ENCODE assay signal across 31 mouse cellular contexts in the genomic region with DNA sequence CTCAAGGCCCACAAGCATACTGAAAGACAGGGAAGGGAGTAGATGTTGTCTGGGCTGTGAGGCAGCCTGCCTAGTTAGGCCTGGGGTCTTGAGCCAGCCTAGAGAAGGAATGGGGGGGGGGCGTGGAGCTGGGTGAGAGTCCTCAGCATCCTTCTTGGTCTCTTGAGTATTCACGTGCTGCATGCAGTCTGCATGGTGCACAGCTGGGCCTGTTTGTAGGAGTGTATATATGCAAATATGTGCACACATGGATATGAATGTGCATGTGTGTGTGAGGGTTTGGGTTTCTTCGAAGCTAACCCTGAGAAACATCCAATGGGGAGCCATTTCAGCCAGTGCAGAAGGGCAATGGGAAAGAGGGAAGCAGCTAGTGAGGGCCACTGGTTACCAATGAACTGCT. TPM values are rescaled to one million over a fixed set of nuclear protein-coding genes. Genes with fewer than 3 reads are reported as not detected.
DNase-seq lines count a peak whose midpoint lies in the region; ATAC-seq lines count a peak whose summit lies in the region.
"Had no signal": no experiment of that assay in that cellular context is flagged by ENCODE, and none has a peak within 500 bp of the region (broad histone marks: within the 10 kb centered on the region; RNA-seq: fewer than 3 reads in every experiment).

No protein-coding gene starts in this region.

- no peak overlapping the region for H3K4me2 ChIP-seq in hindbrain, embryonic 13.5 days
- H3K4me2 ChIP-seq in hindbrain, embryonic 16.5 days (ENCODE audit: low read length): no peak overlapping the region
- no peak overlapping the region for H3K4me2 ChIP-seq in midbrain, embryonic 13.5 days (replicated peaks)
- H3K4me2 ChIP-seq in midbrain, embryonic 11.5 days: no peak overlapping the region
- H3K4me2 ChIP-seq in neural tube, embryonic 13.5 days: no peak overlapping the region
- H3K4me2 ChIP-seq in neural tube, embryonic 15.5 days: no peak overlapping the region
- H3K4me2 ChIP-seq: embryonic facial prominence, embryonic 13.5 days; forebrain, embryonic 13.5 days; heart, embryonic 13.5 days; hindbrain, embryonic 15.5 days had no signal

- no peak overlapping the region for H3K4me3 ChIP-seq in hindbrain, embryonic 13.5 days
- H3K4me3 ChIP-seq in hindbrain, embryonic 16.5 days (ENCODE audit: low read length): no peak overlapping the region
- no peak overlapping the region for H3K4me3 ChIP-seq in midbrain, embryonic 13.5 days (replicated peaks)
- no peak overlapping the region for H3K4me3 ChIP-seq in midbrain, embryonic 11.5 days (ENCODE audit: low read depth, low read length)
- no peak overlapping the region for H3K4me3 ChIP-seq in neural tube, embryonic 13.5 days
- no peak overlapping the region for H3K4me3 ChIP-seq in neural tube, embryonic 15.5 days (replicated peaks)
- H3K4me3 ChIP-seq: embryonic facial prominence, embryonic 10.5 days; embryonic facial prominence, embryonic 13.5 days; forebrain, embryonic 10.5 days; forebrain, embryonic 13.5 days; heart, adult 2 months; heart, embryonic 10.5 days; heart, embryonic 13.5 days; hindbrain, embryonic 15.5 days had no signal

- WGBS in hindbrain, embryonic 13.5 days: 74% methylated on average over 3 of the region's 3 CpGs
- WGBS in hindbrain, embryonic 16.5 days: 64% methylated on average over 3 of the region's 3 CpGs
- WGBS in midbrain, embryonic 13.5 days: 77% methylated on average over 3 of the region's 3 CpGs
- WGBS in midbrain, embryonic 11.5 days: 80% methylated on average over 3 of the region's 3 CpGs
- 69% methylated on average over 3 of the region's 3 CpGs for WGBS in neural tube, embryonic 13.5 days
- WGBS in neural tube, embryonic 15.5 days: 57% methylated on average over 3 of the region's 3 CpGs

- H3K9me3 ChIP-seq in hindbrain, embryonic 13.5 days: no peaks in the 10 kb centered on the region
- no peaks in the 10 kb centered on the region for H3K9me3 ChIP-seq in hindbrain, embryonic 16.5 days (ENCODE audit: control insufficient read depth, low read length)
- no peaks in the 10 kb centered on the region for H3K9me3 ChIP-seq in midbrain, embryonic 13.5 days
- no peaks in the 10 kb centered on the region for H3K9me3 ChIP-seq in midbrain, embryonic 11.5 days (ENCODE audit: control insufficient read depth, low read length)
- no peaks in the 10 kb centered on the region for H3K9me3 ChIP-seq in neural tube, embryonic 13.5 days
- H3K9me3 ChIP-seq in neural tube, embryonic 15.5 days (replicated peaks): no peaks in the 10 kb centered on the region
- H3K9me3 ChIP-seq: embryonic facial prominence, embryonic 10.5 days; embryonic facial prominence, embryonic 13.5 days; forebrain, embryonic 10.5 days; forebrain, embryonic 13.5 days; heart, embryonic 10.5 days; heart, embryonic 13.5 days; hindbrain, embryonic 15.5 days had no signal

- no peak overlapping the region for H3K9ac ChIP-seq in hindbrain, embryonic 13.5 days
- H3K9ac ChIP-seq in hindbrain, embryonic 16.5 days (ENCODE audit: low read depth, low read length): no peak overlapping the region
- no peak overlapping the region for H3K9ac ChIP-seq in midbrain, embryonic 13.5 days (replicated peaks)
- no peak overlapping the region for H3K9ac ChIP-seq in midbrain, embryonic 11.5 days (ENCODE audit: low read length)
- no peak overlapping the region for H3K9ac ChIP-seq in neural tube, embryonic 13.5 days
- H3K9ac ChIP-seq in neural tube, embryonic 15.5 days (replicated peaks): no peak overlapping the region
- H3K9ac ChIP-seq: embryonic facial prominence, embryonic 13.5 days; forebrain, embryonic 13.5 days; heart, embryonic 13.5 days; hindbrain, embryonic 15.5 days had no signal

- H3K27me3 ChIP-seq in hindbrain, embryonic 13.5 days: 0 out of 2 replicates have a peak, but pooled peaks cover 17% of the 10 kb centered on the region
- no peaks in the 10 kb centered on the region; the same call in 1 of the 2 replicates for H3K27me3 ChIP-seq in hindbrain, embryonic 16.5 days (replicated peaks; ENCODE audit: control insufficient read depth, insufficient read depth, low read length)
- 0 out of 2 replicates have a peak, but pooled peaks cover 6% of the 10 kb centered on the region for H3K27me3 ChIP-seq in midbrain, embryonic 13.5 days
- H3K27me3 ChIP-seq in midbrain, embryonic 11.5 days (ENCODE audit: control insufficient read depth, insufficient read depth, low read length): no peaks in the 10 kb centered on the region
- peaks cover 2% of the 10 kb centered on the region; the same call in 1 of the 2 replicates for H3K27me3 ChIP-seq in neural tube, embryonic 13.5 days
- peaks cover 3% of the 10 kb centered on the region; the same call in 1 of the 2 replicates for H3K27me3 ChIP-seq in neural tube, embryonic 15.5 days (replicated peaks)
- H3K27me3 ChIP-seq: hindbrain, embryonic 15.5 days had no signal

- no peak for ATAC-seq in hindbrain, embryonic 13.5 days (ENCODE audit: low FRiP score)
- ATAC-seq in hindbrain, embryonic 16.5 days: no peak
- no peak for ATAC-seq in midbrain, embryonic 13.5 days
- ATAC-seq in midbrain, embryonic 11.5 days (ENCODE audit: low FRiP score): no peak
- no peak for ATAC-seq in neural tube, embryonic 13.5 days (ENCODE audit: low read depth)
- ATAC-seq in neural tube, embryonic 15.5 days (ENCODE audit: low FRiP score): no peak
- ATAC-seq: forebrain, embryonic 13.5 days; forebrain, embryonic 16.5 days had no signal

- peaks cover 23% of the 10 kb centered on the region for H3K4me1 ChIP-seq in hindbrain, embryonic 13.5 days (replicated peaks)
- H3K4me1 ChIP-seq in hindbrain, embryonic 16.5 days (ENCODE audit: control insufficient read depth, insufficient read depth, low read depth, low read length): peaks cover 4% of the 10 kb centered on the region
- peaks cover 16% of the 10 kb centered on the region for H3K4me1 ChIP-seq in midbrain, embryonic 13.5 days (replicated peaks)
- no peaks in the 10 kb centered on the region for H3K4me1 ChIP-seq in midbrain, embryonic 11.5 days (ENCODE audit: control insufficient read depth, insufficient read depth, low read length)
- peaks cover 27% of the 10 kb centered on the region for H3K4me1 ChIP-seq in neural tube, embryonic 13.5 days (replicated peaks)
- peaks cover 18% of the 10 kb centered on the region for H3K4me1 ChIP-seq in neural tube, embryonic 15.5 days
- H3K4me1 ChIP-seq: forebrain, embryonic 13.5 days had no signal

- H3K27ac ChIP-seq in hindbrain, embryonic 13.5 days: peak overlapping the region; percentile 78; the same call in 1 of the 2 replicates
- no peak overlapping the region for H3K27ac ChIP-seq in hindbrain, embryonic 16.5 days (ENCODE audit: low read depth, low read length)
- peak overlapping the region; percentile 27; the same call in 1 of the 2 replicates for H3K27ac ChIP-seq in midbrain, embryonic 13.5 days
- H3K27ac ChIP-seq in midbrain, embryonic 11.5 days (ENCODE audit: low read depth, low read length): no peak overlapping the region
- H3K27ac ChIP-seq in neural tube, embryonic 13.5 days (replicated peaks): peak overlapping the region; percentile 81; the same call in 1 of the 2 replicates
- H3K27ac ChIP-seq in neural tube, embryonic 15.5 days (replicated peaks): no peak overlapping the region
- H3K27ac ChIP-seq: embryonic facial prominence, embryonic 10.5 days; embryonic facial prominence, embryonic 13.5 days; forebrain, embryonic 10.5 days; forebrain, embryonic 13.5 days; heart, adult 2 months; heart, embryonic 10.5 days; heart, embryonic 13.5 days had no signal

- no peak for DNase-seq in midbrain, embryonic 11.5 days (ENCODE audit: low spot score, missing footprints)
- DNase-seq in retina, embryonic 14.5 days (ENCODE audit: low spot score): no peak
- DNase-seq in right cerebral cortex, adult 2 months (ENCODE audit: low spot score in 2 of 2): no peak
- DNase-seq: adrenal gland, adult 2 months; adrenal gland, postnatal 14 days; cerebellum, adult 11-12 months; cerebellum, adult 8-10 months; cerebellum, postnatal 10 days; cerebellum, postnatal 36 days; embryo, embryonic 11 days; gastrocnemius, postnatal 10 days; gastrocnemius, postnatal 36 days; heart, adult 2 months; heart, postnatal 14 days; heart, postnatal 4 days had no signal

- no peaks in the 10 kb centered on the region for H3K36me3 ChIP-seq in hindbrain, embryonic 13.5 days
- H3K36me3 ChIP-seq in hindbrain, embryonic 16.5 days (ENCODE audit: control insufficient read depth, insufficient read depth, low read length): no peaks in the 10 kb centered on the region
- no peaks in the 10 kb centered on the region for H3K36me3 ChIP-seq in midbrain, embryonic 13.5 days
- no peaks in the 10 kb centered on the region for H3K36me3 ChIP-seq in midbrain, embryonic 11.5 days (ENCODE audit: control insufficient read depth, insufficient read depth, low read length)
- H3K36me3 ChIP-seq in neural tube, embryonic 13.5 days: no peaks in the 10 kb centered on the region
- no peaks in the 10 kb centered on the region for H3K36me3 ChIP-seq in neural tube, embryonic 15.5 days
- H3K36me3 ChIP-seq: embryonic facial prominence, embryonic 10.5 days; embryonic facial prominence, embryonic 13.5 days; forebrain, embryonic 10.5 days; heart, embryonic 10.5 days; heart, embryonic 13.5 days; hindbrain, embryonic 15.5 days had no signal

RNA-seq across cellular contexts. Expression of gene Syndig1l, which starts 22.6 kb away (rescaled TPM):
- polyA plus RNA-seq in hindbrain, embryonic 13.5 days (2015; fragmentation: Nextera tagmentation; extraction: Ambion mirVana): 4.8 and 5.3 TPM in 2 replicates
- 12.0 and 13.3 TPM in 2 replicates for polyA plus RNA-seq in hindbrain, embryonic 16.5 days (2015; fragmentation: Nextera tagmentation; extraction: Ambion mirVana)
- 2.9 and 3.6 TPM in 2 replicates for polyA plus RNA-seq in midbrain, embryonic 13.5 days (2015; fragmentation: Nextera tagmentation; extraction: Ambion mirVana)
- 0.22 and 0.37 TPM in 2 replicates for polyA plus RNA-seq in midbrain, embryonic 11.5 days (2014; fragmentation: Nextera tagmentation; extraction: Ambion mirVana)
- 3.6 and 3.8 TPM in 2 replicates for polyA plus RNA-seq in neural tube, embryonic 13.5 days (2015; fragmentation: Nextera tagmentation; extraction: Ambion mirVana)
- polyA plus RNA-seq in neural tube, embryonic 15.5 days (2015; fragmentation: Nextera tagmentation; extraction: Ambion mirVana): 7.3 and 10.2 TPM in 2 replicates
- polyA plus RNA-seq: adrenal gland, adult 2 months; embryonic facial prominence, embryonic 10.5 days; embryonic facial prominence, embryonic 13.5 days; heart, adult 2 months; heart, embryonic 13.5 days; heart, embryonic 16.5 days had no signal

RNA-seq across cellular contexts. Expression of gene Vrtn, which starts 35.2 kb away (rescaled TPM):
- polyA plus RNA-seq in hindbrain, embryonic 13.5 days (2015; fragmentation: Nextera tagmentation; extraction: Ambion mirVana): not detected in 2 replicates
- 0.11 TPM in 1 of 2 replicates, not detected in the other for polyA plus RNA-seq in hindbrain, embryonic 16.5 days (2015; fragmentation: Nextera tagmentation; extraction: Ambion mirVana)
- not detected in 2 replicates for polyA plus RNA-seq in midbrain, embryonic 13.5 days (2015; fragmentation: Nextera tagmentation; extraction: Ambion mirVana)
- polyA plus RNA-seq in midbrain, embryonic 11.5 days (2014; fragmentation: Nextera tagmentation; extraction: Ambion mirVana): 0.05 TPM in 1 of 2 replicates, not detected in the other
- not detected in 2 replicates for polyA plus RNA-seq in neural tube, embryonic 13.5 days (2015; fragmentation: Nextera tagmentation; extraction: Ambion mirVana)
- 0.37 TPM in 1 of 2 replicates, not detected in the other for polyA plus RNA-seq in neural tube, embryonic 15.5 days (2015; fragmentation: Nextera tagmentation; extraction: Ambion mirVana)
- polyA plus RNA-seq: adrenal gland, adult 2 months; brain, embryonic 14.5 days; embryonic facial prominence, embryonic 10.5 days; embryonic facial prominence, embryonic 13.5 days; forebrain, embryonic 10.5 days; forebrain, embryonic 13.5 days; heart, adult 2 months; heart, embryonic 10.5 days; heart, embryonic 13.5 days; hindbrain, embryonic 11.5 days had no signal

RNA-seq across cellular contexts. Expression of gene Abcd4, which starts 58.8 kb away (rescaled TPM):
- polyA plus RNA-seq in hindbrain, embryonic 13.5 days (2015; fragmentation: Nextera tagmentation; extraction: Ambion mirVana): 12.4 and 13.8 TPM in 2 replicates
- polyA plus RNA-seq in hindbrain, embryonic 16.5 days (2015; fragmentation: Nextera tagmentation; extraction: Ambion mirVana): 13.6 and 14.5 TPM in 2 replicates
- 12.8 and 13.9 TPM in 2 replicates for polyA plus RNA-seq in midbrain, embryonic 13.5 days (2015; fragmentation: Nextera tagmentation; extraction: Ambion mirVana)
- polyA plus RNA-seq in midbrain, embryonic 11.5 days (2014; fragmentation: Nextera tagmentation; extraction: Ambion mirVana): 6.4 and 7.6 TPM in 2 replicates
- polyA plus RNA-seq in neural tube, embryonic 13.5 days (2015; fragmentation: Nextera tagmentation; extraction: Ambion mirVana): 12.8 TPM in 2 replicates
- polyA plus RNA-seq in neural tube, embryonic 15.5 days (2015; fragmentation: Nextera tagmentation; extraction: Ambion mirVana): 14.0 and 14.3 TPM in 2 replicates

Comparison
In these comparisons a context has a peak if more than half of its experiments do, and no peak if none do; other contexts are left out.
1. H3K27ac ChIP-seq: peak in hindbrain, embryonic 13.5 days (single experiment), midbrain, embryonic 13.5 days (single experiment) and neural tube, embryonic 13.5 days (single experiment); none in hindbrain, embryonic 16.5 days (single experiment), midbrain, embryonic 11.5 days (single experiment) and neural tube, embryonic 15.5 days (single experiment).